Mouse (Mus musculus) midbrain, embryonic 12.5 days (tissue): Measurements from ENCODE around the gene Olfr491. TPM values are rescaled to one million over a fixed set of nuclear protein-coding genes. Genes with fewer than 3 reads are reported as not detected.

ENCODE experiments used
- ATAC-seq: fragments of 200-750 bp; cut with Nextera tagmentation; 2 replicates; pipeline ENCODE4 v1.8.0; 2017; ENCODE audit warnings: low read depth, moderate TSS enrichment, moderate library complexity; ENCODE audit not compliant: low FRiP score
- H3K27ac ChIP-seq: fragments of 300-500 bp; sonication (generic); replicated peaks from 2 replicates; pipeline ENCODE4 v1.5.1; 2016; ENCODE audit warnings: mild to moderate bottlenecking
- H3K27me3 ChIP-seq: fragments of 300-500 bp; sonication (generic); 2 replicates; pipeline ENCODE4 v1.6.1; 2016; ENCODE audit warnings: mild to moderate bottlenecking
- H3K36me3 ChIP-seq: fragments of 300-500 bp; sonication (generic); 2 replicates; pipeline ENCODE4 v1.6.1; 2016
- H3K4me1 ChIP-seq: fragments of 300-500 bp; sonication (generic); 2 replicates; pipeline ENCODE4 v1.6.1; 2016
- H3K4me2 ChIP-seq: fragments of 300-500 bp; sonication (generic); replicated peaks from 2 replicates; pipeline ENCODE4 v1.6.1; 2016; ENCODE audit warnings: mild to moderate bottlenecking, moderate library complexity
- H3K4me3 ChIP-seq: fragments of 300-500 bp; sonication (generic); 2 replicates; pipeline ENCODE4 v1.5.1; 2016; ENCODE audit warnings: mild to moderate bottlenecking
- H3K9ac ChIP-seq: fragments of 300-500 bp; sonication (generic); replicated peaks from 2 replicates; pipeline ENCODE4 v1.6.1; 2016; ENCODE audit warnings: mild to moderate bottlenecking, moderate library complexity
- H3K9me3 ChIP-seq: fragments of 300-500 bp; sonication (generic); 2 replicates; pipeline ENCODE4 v1.6.1; 2016; ENCODE audit warnings: mild to moderate bottlenecking
- WGBS: fragments of 180-500 bp; shearing (Covaris S2); methylation state at CpG from one replicate; pipeline ENCODE4 v1.1.7; 2016; 5-methylcytosine and 5-hydroxymethylcytosine counted together
- polyA plus RNA-seq: library from polyadenylated mRNA; unstranded; fragments of >200 nt; fragmentation: Nextera tagmentation; extraction: Ambion mirVana; gene quantifications from 2 replicates; pipeline ENCODE4 v1.2.1, GENCODE M21; 2016

The Olfr491 gene
- polyA plus RNA-seq: not detected in 2 replicates

- no peak within 1 kb of the TSS for H3K4me3 ChIP-seq
- no peak within 1 kb of the TSS for H3K9ac ChIP-seq
- no peaks in the 10 kb centered on the region for H3K4me1 ChIP-seq
- no peak for ATAC-seq
- H3K27me3 ChIP-seq: no peaks in the 10 kb centered on the region
- no peak within 1 kb of the TSS for H3K4me2 ChIP-seq
- H3K9me3 ChIP-seq: no peaks in the 10 kb centered on the region
- WGBS: 44% methylated on average over 1 of the region's 1 CpGs
- no peaks in the 10 kb centered on the region for H3K36me3 ChIP-seq
- H3K27ac ChIP-seq: no peak within 1 kb of the TSS
Observed at GRCm38 (mm10) chr7:108313151-108313550, at the start of gene Olfr491. Gene Olfr491, plus strand, starts transcription at chr7:108313451.

GRCm38 (mm10) chr7:108288834-108289233, 24.4 kb upstream of the Olfr491 start, which contains the start of gene Olfr490:
Gene Olfr490, minus strand, starts transcription at chr7:108288934.
- no peaks in the 10 kb centered on the region for H3K36me3 ChIP-seq
- H3K9ac ChIP-seq: no peak within 1 kb of the TSS
- no peaks in the 10 kb centered on the region for H3K9me3 ChIP-seq
- no peak within 1 kb of the TSS for H3K4me3 ChIP-seq
- H3K27ac ChIP-seq: no peak within 1 kb of the TSS
- H3K4me2 ChIP-seq: no peak within 1 kb of the TSS
- H3K27me3 ChIP-seq: no peaks in the 10 kb centered on the region
- no peak for ATAC-seq
- H3K4me1 ChIP-seq: no peaks in the 10 kb centered on the region

GRCm38 (mm10) chr7:108323574-108323973, 10.3 kb downstream of the Olfr491 start, which contains the start of gene Olfr492:
Gene Olfr492, minus strand, starts transcription at chr7:108323674.
- no peaks in the 10 kb centered on the region for H3K4me1 ChIP-seq
- 81% methylated on average over 2 of the region's 2 CpGs for WGBS
- no peak within 1 kb of the TSS for H3K4me2 ChIP-seq
- H3K9ac ChIP-seq: no peak within 1 kb of the TSS
- no peak for ATAC-seq
- no peak within 1 kb of the TSS for H3K27ac ChIP-seq
- H3K9me3 ChIP-seq: no peaks in the 10 kb centered on the region
- H3K4me3 ChIP-seq: no peak within 1 kb of the TSS
- H3K27me3 ChIP-seq: no peaks in the 10 kb centered on the region
- H3K36me3 ChIP-seq: no peaks in the 10 kb centered on the region

GRCm38 (mm10) chr7:108346879-108347278, 33.6 kb downstream of the Olfr491 start, which contains the start of gene Olfr493:
Gene Olfr493, minus strand, starts transcription at chr7:108346979.
- Histone ChIP-seq H3K4me3 (no peak within 1 kb of the TSS), H3K4me2 (no peak within 1 kb of the TSS), H3K36me3 (no peaks in the 10 kb centered on the region), H3K9me3 (no peaks in the 10 kb centered on the region), H3K9ac (no peak within 1 kb of the TSS), H3K27ac (no peak within 1 kb of the TSS), H3K4me1 (no peaks in the 10 kb centered on the region), H3K27me3 (no peaks in the 10 kb centered on the region)
- no peak for ATAC-seq
- 72% methylated on average over 1 of the region's 1 CpGs for WGBS

- no peak within 1 kb of the TSS for H3K27ac ChIP-seq
- no peaks in the 10 kb centered on the region for H3K36me3 ChIP-seq
- 84% methylated on average over 3 of the region's 3 CpGs for WGBS
- no peaks in the 10 kb centered on the region for H3K9me3 ChIP-seq
- no peaks in the 10 kb centered on the region for H3K27me3 ChIP-seq
- no peaks in the 10 kb centered on the region for H3K4me1 ChIP-seq
- no peak within 1 kb of the TSS for H3K9ac ChIP-seq
- no peak within 1 kb of the TSS for H3K4me3 ChIP-seq
- no peak for ATAC-seq
- no peak within 1 kb of the TSS for H3K4me2 ChIP-seq
Observed at GRCm38 (mm10) chr7:108365035-108365434, 51.8 kb downstream of the Olfr491 start, which contains the start of gene Olfr494. Gene Olfr494, plus strand, starts transcription at chr7:108365335.

Other genes with a start within 250 kb of the Olfr491 start
- gene Olfr480, start 246.1 kb upstream of the Olfr491 start, polyA plus RNA-seq: not detected in 2 replicates
- gene Olfr481, start 233.6 kb upstream of the Olfr491 start, polyA plus RNA-seq: not detected in 2 replicates
- gene Olfr482, start 215.9 kb upstream of the Olfr491 start, polyA plus RNA-seq: not detected in 2 replicates
- not detected in 2 replicates for gene Olfr483, start 212.6 kb upstream of the Olfr491 start, polyA plus RNA-seq
- not detected in 2 replicates for gene Olfr484, start 186.0 kb upstream of the Olfr491 start, polyA plus RNA-seq
- 0.25 TPM in 1 of 2 replicates, not detected in the other for gene Olfr485, start 153.6 kb upstream of the Olfr491 start, polyA plus RNA-seq
- not detected in 2 replicates for gene Olfr486, start 140.7 kb upstream of the Olfr491 start, polyA plus RNA-seq
- gene Olfr487, start 98.8 kb upstream of the Olfr491 start, polyA plus RNA-seq: not detected in 2 replicates
- gene Olfr488, start 55.1 kb upstream of the Olfr491 start, polyA plus RNA-seq: not detected in 2 replicates
- not detected in 2 replicates for gene Olfr490, start 24.5 kb upstream of the Olfr491 start, polyA plus RNA-seq
- gene Olfr492, start 10.2 kb downstream of the Olfr491 start, polyA plus RNA-seq: not detected in 2 replicates
- not detected in 2 replicates for gene Olfr493, start 33.5 kb downstream of the Olfr491 start, polyA plus RNA-seq
- not detected in 2 replicates for gene Olfr494, start 51.9 kb downstream of the Olfr491 start, polyA plus RNA-seq
- gene Olfr495, start 79.7 kb downstream of the Olfr491 start, polyA plus RNA-seq: not detected in 2 replicates
- not detected in 2 replicates for gene Olfr497, start 107.0 kb downstream of the Olfr491 start, polyA plus RNA-seq
- not detected in 2 replicates for gene Olfr498, start 151.9 kb downstream of the Olfr491 start, polyA plus RNA-seq
- gene Olfr502, start 211.6 kb downstream of the Olfr491 start, polyA plus RNA-seq: not detected in 2 replicates
- not detected in 2 replicates for gene Olfr503, start 231.1 kb downstream of the Olfr491 start, polyA plus RNA-seq